Mouse (Mus musculus): Measurements from ENCODE around the gene Hoxa13.
A peak's percentile ranks its signal among the peaks of the same experiment; 100 is the strongest.

Gene Hoxa13

GRCm38 (mm10) chr6:52260654-52261575 lies at the start of gene Hoxa13:
Gene Hoxa13 (minus strand): TSS chr6:52260880.
- DNase-seq (ENCODE audit: low spot score): no peak

DNA sequence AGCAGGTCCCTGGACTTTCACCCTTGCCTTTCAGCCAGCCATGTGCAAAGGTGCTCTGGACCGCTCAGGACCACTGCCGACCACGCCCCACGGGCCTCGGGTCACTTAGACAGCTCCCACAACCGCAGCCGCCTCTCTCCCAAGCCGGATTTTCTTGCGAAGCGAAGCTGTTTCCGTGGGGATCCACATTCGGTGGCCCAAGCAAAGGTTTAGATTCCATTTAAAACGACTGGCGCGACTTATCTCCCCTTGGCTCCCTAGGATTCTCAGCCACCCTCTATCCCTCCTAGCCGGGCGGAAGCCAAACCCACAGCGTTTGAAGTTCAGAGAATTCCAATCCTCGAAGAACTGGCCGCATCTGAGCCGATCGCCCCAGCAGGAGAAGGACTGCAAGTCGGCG lies 49.7 kb upstream of the Hoxa13 start:
- no peak for DNase-seq (ENCODE audit: low spot score)

DNA sequence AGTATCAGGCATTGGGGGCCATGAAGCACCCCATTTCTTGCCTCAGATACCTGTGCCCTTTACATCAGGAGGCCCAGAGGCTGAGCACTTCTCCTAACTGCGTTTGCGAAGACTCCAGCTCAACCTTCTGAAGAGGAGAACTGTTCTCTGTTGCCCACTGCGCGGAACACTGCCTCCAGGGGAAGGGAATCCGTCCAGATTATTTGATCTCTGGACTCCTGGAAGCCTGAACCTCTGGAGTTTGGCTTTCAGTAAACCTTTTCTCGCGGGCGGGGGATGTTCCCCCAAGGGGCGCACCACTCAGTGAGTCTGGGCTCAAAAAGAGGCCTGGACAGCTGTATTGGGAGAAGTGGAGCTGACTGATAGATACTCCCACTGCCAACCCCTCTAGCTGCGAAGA lies 49.1 kb upstream of the Hoxa13 start:
- DNase-seq (ENCODE audit: low spot score): no peak

DNA sequence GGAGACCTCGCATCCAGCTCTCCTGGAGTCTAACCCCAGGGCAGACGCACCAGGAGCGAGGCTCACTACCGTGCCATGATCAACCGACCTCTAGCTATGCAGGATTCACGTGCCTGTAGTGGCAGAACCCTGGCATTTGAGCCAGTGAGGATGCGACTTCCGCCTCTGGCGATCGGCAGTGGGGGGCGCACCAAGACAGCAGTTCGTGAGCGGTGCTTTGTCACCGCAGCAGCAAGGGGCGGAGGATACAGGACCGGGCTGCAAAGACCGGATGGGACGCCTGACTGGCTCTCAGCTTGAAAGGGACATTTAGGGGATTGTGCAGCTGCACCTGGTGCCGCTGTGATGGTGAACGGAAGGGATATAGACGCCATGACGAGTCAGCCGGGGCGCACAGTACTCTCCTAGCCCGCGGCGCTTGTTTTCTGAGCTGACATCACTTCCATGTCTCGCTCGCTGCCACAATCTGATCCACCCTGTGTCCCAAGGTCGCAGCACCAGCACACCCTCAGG lies 45.3 kb upstream of the Hoxa13 start:
- DNase-seq (ENCODE audit: low spot score): no peak

DNA sequence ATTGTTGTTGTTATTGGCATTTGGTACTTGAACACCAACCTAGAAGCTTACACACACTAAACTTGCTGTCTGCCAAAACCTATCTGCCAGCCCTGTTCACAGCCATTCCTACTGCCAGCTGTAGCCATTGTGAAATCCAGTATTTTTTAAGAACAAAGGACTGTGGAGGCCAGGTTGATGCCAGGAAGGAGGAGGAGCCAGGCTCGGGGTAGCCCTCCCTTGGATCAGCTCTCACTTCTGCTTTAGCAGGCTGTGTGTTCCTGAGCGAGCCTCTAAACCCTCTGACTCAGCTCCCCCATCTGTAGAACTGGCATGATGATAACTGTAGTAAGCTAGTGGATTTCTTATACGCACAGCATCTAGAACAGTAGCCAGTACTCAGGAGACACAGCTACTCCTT lies 42.7 kb upstream of the Hoxa13 start:
- peak; percentile 79 for DNase-seq (ENCODE audit: low spot score)

DNA sequence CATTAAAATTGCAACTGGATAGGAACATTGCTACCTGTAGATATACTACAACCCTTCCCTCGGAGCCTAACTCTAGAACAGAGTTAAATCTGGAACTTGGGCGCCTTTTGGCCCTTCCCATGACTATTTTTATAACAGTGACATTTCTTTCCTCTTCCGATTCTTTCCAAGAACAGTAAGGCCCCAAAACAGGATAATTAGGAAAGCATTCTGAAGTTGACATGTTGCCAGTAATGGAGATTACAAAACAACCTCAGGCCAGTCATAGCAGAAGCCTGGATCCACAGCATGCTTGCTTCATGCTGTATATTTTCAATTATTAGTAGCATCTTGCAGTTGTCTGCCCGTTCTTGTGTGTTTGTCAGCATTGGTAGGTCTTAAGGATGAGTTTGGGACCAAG lies 40.1 kb upstream of the Hoxa13 start:
- DNase-seq (ENCODE audit: low spot score): peak; percentile 93

DNA sequence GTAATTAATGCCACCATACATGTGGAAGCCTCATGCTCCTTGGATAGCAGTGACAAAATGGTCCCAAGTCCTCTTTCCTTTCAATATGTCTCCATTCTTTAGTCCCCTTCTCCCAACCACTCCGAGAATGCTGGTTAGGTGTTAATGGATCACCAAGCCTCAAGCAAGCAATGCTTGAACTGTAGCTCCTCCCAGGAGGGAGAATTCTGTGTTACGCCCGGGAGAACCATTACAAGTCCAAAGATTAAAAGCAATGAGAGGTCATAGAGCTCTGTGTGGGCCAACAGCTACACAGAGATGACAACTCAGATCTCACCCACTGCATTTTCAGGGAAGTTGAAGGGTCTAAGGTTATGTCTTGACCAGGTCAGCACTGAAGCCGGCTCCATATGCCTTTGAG lies 37.8 kb upstream of the Hoxa13 start:
- DNase-seq (ENCODE audit: low spot score): no peak

GRCm38 (mm10) chr6:52294616-52295015 lies 33.9 kb upstream of the Hoxa13 start:
- DNase-seq (ENCODE audit: low spot score): peak; percentile 53

- peak; percentile 24 for DNase-seq (ENCODE audit: low spot score)
Observed at GRCm38 (mm10) chr6:52292328-52292727, 31.6 kb upstream of the Hoxa13 start.

GRCm38 (mm10) chr6:52291021-52291860 lies 30.6 kb upstream of the Hoxa13 start:
- no peak for DNase-seq (ENCODE audit: low spot score)

- DNase-seq (ENCODE audit: low spot score): no peak
Observed at GRCm38 (mm10) chr6:52290186-52290585, 29.5 kb upstream of the Hoxa13 start.

DNA sequence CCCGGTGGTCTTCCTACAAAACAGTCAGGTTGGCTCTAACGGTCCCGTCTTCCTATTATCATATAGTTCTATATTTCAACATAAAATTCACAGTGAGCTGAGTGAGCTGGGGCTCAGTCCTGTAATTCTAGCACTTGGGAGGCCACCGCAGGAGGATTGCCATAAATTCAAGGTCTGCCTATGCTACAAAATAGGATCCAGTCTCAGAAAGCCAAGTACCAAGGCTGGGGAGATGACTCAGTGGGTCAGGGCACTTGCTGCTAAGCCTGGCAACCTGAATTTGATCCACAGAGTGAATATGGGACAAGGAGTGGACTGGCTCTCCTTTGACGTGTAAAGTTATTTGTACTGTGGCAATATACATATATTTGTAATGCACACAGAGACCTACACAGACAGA lies 23.2 kb upstream of the Hoxa13 start:
- DNase-seq (ENCODE audit: low spot score): no peak

DNA sequence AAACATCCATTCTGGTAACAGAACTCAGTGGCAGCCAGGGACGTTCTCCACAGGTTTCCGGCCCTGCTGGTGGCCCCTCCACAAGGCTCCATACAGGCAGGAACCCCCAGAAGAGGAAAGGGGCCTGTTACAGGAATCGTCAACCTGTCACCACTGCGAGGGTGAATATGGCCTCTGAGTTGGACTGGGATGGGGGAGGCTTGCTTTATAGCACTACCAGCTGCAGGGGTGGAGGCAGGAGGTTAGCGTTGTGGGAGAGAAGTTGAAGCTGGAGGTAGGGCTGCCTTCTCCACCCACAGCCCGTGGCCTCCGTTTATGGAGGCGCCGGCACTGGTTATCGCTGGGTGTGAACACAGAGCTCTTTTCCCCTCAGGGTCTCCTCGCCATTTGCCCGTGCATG lies 20.4 kb upstream of the Hoxa13 start:
- DNase-seq (ENCODE audit: low spot score): no peak

DNA sequence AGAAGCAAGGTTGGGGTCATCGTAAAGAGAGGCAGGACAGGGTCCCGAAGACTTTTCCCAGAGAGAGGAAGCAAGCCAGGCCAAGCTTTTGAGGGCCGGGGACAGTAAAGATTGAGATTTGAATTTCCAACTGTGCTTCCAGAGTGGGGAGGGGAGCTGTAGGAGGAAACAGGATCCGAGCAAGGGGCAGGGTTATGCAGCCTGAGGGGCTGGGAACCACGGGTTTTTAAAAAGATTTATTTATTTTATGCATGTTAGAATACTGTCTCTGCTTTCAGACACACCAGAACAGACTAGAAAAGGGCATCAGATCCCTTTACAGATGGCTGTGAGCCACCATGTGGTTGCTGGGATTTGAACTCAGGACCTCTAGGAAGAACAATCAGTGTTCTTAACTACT lies 16.2 kb upstream of the Hoxa13 start:
- no peak for DNase-seq (ENCODE audit: low spot score)

DNA sequence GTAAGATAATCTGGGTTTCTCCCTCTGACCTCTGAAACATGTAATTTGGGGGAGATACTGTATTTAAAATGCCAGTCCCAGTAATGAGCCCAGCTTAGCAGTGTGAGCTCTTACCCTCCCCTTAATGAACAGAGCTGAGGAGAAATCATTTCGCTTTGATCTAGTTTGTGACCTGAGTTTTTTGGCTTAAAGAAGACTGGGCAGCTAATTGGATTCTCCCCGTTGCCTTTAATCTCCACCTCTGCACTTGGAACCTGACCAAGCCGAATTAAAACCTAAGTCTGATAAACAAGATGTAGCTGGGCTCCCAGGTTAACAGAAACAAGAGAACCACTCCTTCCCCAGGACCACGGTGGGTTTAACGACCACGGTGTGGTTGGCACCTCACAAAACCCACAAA lies 15.7 kb upstream of the Hoxa13 start:
- no peak for DNase-seq (ENCODE audit: low spot score)

DNA sequence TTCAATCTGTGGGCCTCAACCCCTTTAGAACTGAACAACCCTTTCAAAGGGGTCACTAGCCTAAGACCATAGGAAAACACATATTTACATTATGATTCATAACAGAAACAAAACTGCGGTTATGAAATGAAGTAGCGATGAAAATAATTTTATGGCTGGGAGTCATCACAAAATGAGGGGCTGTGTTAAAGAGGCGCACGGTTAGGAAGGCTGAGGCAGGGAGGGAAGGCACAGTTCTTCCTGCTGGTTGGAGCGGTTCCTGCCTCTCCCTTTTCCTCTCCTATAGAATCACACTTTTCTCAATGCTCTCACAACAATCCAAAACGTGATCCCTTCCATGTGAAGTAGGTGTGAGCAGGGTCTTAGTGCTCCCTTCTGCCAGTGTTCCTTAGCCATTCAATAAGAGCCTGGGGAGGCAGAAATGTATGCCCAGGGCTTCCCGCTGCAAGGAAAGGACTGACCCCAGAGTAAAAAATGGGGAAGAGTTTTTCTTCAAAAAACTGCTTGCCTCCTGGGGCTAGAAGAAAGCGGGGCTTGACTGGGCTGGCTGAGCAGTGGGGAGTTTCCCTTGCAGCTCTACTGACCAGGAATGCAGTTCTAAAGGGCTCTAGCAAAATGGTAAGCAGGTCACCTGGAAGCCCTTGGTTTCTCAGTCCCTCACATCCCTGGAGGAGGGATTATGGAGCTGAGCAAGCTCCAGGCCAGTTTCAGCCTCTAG lies 15.0 kb upstream of the Hoxa13 start:
- DNase-seq (ENCODE audit: low spot score): no peak

DNA sequence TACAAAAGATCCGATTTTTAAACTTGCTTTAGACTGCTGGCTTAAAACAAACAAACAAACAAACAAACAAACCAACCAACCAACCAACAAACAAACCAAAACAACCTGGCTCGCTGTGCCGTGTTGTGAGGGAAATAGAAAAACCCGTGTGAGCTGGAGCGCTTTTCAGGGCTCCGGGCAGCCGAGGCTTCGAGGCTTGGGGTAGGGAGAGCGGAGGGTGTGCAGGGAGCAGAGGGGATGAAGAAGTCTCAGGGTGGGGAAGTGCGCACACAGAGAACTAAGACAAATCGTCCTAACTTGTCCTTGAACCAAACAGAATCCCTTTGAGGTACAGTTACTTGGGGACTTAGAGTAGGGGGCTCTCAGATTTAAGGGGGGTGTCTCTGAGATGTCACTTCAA lies 13.9 kb upstream of the Hoxa13 start:
- no peak for DNase-seq (ENCODE audit: low spot score)

- DNase-seq (ENCODE audit: low spot score): no peak
Observed at GRCm38 (mm10) chr6:52273656-52274280, 13.1 kb upstream of the Hoxa13 start.

- no peak for DNase-seq (ENCODE audit: low spot score)
Observed at GRCm38 (mm10) chr6:52272766-52273655, 12.3 kb upstream of the Hoxa13 start.

Measured in adipocyte (in vitro differentiated cells).